Mouse (Mus musculus) urinary bladder, postnatal 10 days (tissue): ENCODE results near the gene Pld2.
"Not testable (repeated sequence)": the region's sequence is repeated elsewhere in the genome, so short reads cannot be mapped to it uniquely, and the experiment has no call there.

Experiments used
- DNase-seq: peaks from one replicate; pipeline ENCODE4 v3.0.0; 2022; ENCODE audit warnings: low spot score

Gene Pld2

GRCm38 (mm10) chr11:70525726-70526125 lies 14.1 kb upstream of the Pld2 start:
- DNase-seq: no peak

DNA sequence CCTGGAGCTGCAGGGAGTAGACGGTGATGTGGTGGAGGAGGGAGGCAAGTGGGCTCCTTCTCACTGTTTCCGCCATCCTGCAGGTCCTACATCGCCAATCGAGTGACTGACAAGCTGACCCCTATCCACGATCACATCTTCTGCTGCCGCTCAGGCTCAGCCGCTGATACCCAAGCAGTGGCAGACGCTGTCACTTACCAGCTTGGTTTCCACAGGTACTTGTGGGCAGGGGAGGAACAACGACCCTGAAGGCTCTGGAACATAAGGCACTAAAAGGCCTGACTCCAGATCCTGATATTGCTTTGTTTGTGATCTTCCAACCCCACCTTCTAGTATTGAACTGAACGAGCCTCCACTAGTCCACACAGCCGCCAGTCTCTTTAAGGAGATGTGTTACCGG lies 13.7 kb upstream of the Pld2 start:
- no peak for DNase-seq

- no peak for DNase-seq
Observed at GRCm38 (mm10) chr11:70528610-70529009, 11.3 kb upstream of the Pld2 start.

DNA sequence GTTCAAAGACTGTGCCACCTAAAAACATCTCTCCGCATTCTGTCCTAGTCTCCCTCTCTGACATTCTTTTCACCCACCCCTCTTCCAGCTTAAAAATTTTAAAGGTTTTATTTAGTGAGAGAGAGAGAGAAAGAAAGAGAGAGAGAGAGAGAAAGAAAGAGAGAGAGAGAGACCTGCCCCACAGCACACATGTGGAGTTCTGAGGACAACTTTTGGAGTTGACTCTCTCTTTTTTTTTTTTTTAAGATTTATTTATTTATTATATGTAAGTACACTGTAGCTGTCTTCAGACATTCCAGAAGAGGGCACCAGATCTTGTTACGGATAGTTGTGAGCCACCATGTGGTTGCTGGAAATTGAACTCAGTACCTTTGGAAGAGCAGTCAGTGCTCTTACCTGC lies 8.8 kb upstream of the Pld2 start:
- not testable (repeated sequence) for DNase-seq

- DNase-seq: no peak
Observed at GRCm38 (mm10) chr11:70532839-70533238, 7.0 kb upstream of the Pld2 start, which contains the start of gene Gm40193. Gm40193 (minus strand) TSS chr11:70532939.

DNA sequence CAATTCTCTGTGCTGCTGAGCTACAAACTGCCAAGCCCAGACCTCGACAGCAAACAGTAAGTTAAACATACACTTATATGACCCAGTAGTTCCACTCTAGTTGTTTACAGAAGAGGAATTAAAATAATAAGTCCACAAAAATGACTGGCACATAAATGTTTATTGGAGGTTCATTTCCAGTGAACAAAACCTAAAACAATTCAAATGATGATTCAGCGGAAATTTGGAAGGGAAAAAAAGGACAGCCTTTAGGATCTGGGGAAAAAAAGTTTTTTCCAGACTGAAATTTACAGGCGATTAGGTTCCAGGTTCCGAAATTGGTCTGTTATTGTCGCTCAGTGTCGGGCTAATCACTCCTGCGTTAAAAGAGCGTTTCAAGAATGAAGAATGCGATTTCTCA lies 441 bp upstream of the Pld2 start:
- DNase-seq: no peak

DNA sequence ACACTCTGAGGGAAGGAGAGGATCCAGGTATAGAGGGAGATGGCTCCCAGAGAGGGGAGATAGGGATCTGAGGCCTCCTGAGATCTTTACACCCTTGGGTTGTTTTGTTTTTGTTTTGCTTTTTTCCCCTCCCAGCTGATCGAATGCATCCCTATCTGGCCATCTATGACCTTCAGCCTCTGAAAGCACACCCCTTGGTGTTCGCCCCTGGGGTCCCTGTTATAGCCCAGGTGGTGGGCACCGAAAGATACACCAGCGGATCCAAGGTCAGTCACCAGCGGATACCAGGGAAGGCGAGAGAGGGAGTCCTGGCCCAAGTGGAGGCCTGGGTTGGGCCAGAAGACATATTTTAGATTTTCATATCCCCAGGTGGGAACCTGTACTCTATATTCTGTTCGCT lies 1.1 kb downstream of the Pld2 start:
- no peak for DNase-seq

- DNase-seq: no peak
Observed at GRCm38 (mm10) chr11:70541415-70541814, 1.6 kb downstream of the Pld2 start.

DNA sequence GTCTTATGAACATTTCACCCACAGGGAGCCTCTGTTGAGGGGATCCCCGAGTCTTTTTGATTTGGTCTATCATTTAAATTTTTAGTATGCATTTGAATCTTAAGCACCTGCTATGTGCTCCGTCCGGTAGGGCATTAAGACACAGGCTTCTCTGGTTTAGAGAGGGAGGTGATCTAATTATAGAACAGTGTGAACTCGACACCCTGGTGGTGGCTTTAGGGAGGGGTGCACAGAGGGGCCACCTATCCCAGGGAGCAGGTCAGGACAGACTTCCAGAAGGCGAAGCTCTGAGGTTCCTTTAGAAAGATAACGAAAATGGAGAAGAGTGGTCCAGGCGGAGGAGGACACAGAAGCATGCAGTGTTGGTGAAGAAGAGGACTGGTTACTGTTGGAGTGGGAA lies 4.6 kb downstream of the Pld2 start:
- DNase-seq: no peak

DNA sequence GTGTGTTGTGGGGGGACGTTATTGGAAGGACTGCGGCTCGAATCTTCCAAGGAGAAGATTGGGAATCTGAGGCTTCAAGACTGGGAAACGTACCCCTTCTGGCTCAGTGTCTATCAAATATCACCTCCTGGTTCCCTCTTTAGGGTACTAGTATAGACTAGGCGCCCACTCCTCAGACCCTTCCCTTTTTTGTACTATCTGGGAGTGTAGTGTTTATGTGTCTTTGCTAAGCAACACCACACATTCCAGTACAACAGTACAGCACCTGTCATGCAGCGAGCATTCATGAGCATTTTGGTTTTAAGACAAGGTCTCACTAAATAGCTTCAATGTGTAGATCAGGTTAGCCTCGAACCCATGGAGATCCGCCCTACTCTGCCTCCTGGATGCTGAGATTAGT lies 11.7 kb downstream of the Pld2 start:
- no peak for DNase-seq

DNA sequence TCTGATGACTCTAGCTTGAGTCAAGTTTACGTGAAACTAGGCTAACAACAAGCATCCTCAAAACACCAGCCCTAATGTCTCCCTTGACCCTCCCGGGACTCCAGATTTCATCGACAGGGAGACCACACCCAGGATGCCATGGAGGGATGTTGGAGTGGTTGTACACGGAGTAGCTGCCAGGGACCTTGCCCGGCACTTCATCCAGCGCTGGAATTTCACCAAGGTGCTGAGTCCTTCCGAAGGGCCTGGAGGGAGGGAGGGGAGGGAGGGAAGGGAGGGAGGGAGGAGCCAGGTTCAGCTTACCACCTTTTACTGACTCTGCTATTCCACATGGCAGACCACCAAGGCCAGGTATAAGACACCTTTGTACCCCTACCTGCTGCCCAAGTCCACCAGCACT lies 14.1 kb downstream of the Pld2 start:
- no peak for DNase-seq

- DNase-seq: no peak
Observed at GRCm38 (mm10) chr11:70557545-70557944, 17.7 kb downstream of the Pld2 start.

- no peak for DNase-seq
Observed at GRCm38 (mm10) chr11:70561937-70562286, 22.0 kb downstream of the Pld2 start.

- DNase-seq: peak; percentile 54
Observed at GRCm38 (mm10) chr11:70562287-70562994, 22.6 kb downstream of the Pld2 start, which contains the start of gene Mink1. Mink1 (plus strand) TSS chr11:70562881.

GRCm38 (mm10) chr11:70562995-70563469 lies 23.2 kb downstream of the Pld2 start:
- no peak for DNase-seq

DNA sequence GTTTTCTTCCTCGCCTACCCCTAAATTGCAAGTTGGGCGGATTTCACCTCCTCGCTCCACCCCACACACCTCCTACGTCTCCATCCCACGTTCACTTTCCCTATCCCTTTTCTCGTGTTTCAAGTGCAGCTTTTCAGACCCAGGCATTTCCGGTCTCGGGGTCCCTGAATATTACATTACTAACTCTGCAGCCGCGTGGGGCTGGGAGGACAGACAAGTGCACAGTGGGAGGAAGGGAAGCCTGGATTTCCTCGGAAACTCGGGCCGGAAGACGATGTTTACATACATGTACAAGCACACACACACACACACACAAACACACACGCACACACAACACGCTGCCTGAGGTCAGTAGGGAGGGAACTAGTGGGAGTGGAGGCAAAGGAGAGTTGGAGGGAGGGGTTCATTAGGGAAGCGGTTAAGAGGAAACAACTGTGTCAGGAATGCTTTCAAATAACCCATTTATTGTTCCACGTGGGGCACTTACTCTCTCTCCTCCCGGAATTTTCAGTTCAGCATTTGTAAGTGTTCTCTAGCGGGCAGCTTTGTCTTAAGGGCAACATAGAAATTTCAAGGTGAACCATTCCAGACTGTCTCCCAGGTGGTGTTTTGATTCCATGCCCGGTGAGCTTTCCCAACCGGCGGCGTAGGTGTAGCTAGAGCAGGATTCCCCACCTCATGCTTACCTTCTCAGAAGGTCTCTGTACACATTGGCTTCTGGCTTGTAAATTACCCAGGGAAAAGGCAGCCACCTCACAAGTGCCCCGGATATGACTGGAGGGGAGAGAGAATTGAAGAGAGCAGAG lies 23.8 kb downstream of the Pld2 start:
- no peak for DNase-seq

DNA sequence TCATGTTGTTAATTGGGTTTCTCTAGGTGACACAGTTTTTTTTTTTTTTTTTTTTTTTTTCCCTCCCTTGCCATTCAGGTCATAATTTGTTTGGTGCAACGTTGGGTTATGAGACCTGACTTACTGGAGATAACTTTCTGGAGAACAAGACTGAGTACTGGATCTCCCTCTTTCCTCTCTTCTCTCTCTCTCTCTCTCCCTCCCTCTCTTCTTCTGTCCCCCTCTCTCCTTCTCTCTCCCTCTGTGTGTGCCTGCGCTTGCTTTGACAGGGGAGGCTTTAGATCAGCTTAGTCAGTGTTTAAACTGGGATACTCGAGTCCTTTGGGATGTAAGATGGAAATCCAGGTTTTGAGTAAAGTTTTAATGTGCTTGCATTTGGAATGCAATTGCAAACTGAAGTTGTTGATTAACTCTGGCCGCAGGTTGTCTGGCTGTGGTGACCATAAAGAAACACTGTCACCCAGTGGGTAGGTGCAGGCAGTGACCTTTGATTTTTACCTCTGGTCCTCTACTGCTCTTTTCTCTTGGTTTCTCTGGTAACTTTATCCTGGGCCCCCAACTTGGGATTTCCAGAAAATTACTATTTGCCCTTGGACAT lies 24.5 kb downstream of the Pld2 start:
- DNase-seq: no peak

DNA sequence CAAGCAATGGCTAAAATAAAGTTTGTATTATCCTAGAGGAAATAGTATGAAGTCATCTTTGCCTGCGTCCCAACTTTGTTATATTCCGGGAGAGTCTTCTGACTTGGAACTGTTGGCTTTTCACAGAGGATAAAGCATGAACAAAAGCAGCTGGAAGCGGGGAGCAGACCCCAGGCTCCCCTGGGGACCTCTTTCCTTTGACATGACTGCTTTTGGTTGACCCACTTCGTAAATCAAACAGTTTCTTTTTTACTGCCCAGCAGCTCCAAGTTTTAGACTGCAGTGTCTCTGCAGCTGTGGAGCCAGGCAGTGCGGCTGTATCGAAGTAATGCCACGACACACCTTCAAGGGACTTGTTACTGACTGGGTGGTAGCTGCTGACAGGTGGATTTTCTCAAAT lies 26.7 kb downstream of the Pld2 start:
- DNase-seq: no peak

DNA sequence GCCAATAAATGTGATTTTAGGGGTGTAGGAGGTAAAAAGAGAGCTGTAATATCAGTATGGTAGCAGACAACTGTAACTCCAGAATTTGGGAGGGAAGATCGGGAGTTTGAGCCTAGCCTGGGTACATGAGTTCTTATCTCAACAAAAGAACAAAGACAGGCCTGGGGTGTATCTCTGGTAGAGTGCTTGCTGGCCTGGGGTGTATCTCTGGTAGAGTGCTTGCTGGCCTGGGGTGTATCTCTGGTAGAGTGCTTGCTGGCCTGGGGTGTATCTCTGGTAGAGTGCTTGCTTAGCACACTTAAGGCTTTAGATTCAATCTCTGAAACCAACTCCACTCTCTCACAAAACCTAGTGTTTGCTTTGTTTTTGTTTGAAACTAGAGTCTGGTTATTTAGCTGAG lies 30.8 kb downstream of the Pld2 start:
- DNase-seq: not testable (repeated sequence)

- DNase-seq: no peak
Observed at GRCm38 (mm10) chr11:70571641-70572040, 31.8 kb downstream of the Pld2 start.

GRCm38 (mm10) chr11:70572348-70572902 lies 32.6 kb downstream of the Pld2 start:
- DNase-seq: no peak

- DNase-seq: no peak
Observed at GRCm38 (mm10) chr11:70573872-70574271, 34.0 kb downstream of the Pld2 start.

DNA sequence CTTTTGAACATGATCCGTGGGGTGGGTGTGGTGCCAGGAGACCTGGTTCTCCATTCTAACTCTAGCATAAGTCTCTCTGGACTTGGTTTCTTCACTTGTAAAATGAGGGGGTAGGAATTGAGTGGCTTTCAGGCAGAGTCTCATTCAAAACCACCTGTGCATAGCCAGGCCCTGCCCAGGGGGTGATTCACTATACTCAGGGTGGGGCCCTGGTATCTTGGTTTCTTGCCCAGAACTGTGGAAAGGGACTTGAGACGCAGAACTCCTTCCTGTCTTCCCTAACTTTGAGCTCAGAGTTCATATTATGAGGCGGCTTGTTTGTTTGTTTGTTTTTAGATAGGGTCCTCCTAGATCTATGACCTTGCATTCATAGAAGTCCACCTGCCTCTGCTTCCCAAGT lies 37.3 kb downstream of the Pld2 start:
- DNase-seq: no peak
